Mouse (Mus musculus) ES-E14 (cell line): ENCODE data around the gene Edn3. TPM values are rescaled to one million over a fixed set of nuclear protein-coding genes. Genes with fewer than 3 reads are reported as not detected.

ENCODE experiments used
- DNase-seq: peaks from one replicate; pipeline ENCODE4 v3.0.0-alpha.2; 2013; ENCODE audit warnings: low read depth, low spot score
- H3K27ac ChIP-seq: 2 replicates; pipeline ENCODE4 v1.5.1; 2012; ENCODE audit warnings: low read depth, mild to moderate bottlenecking, low read length, moderate library complexity, mixed read lengths; ENCODE audit not compliant: poor library complexity, insufficient read depth, severe bottlenecking
- H3K36me3 ChIP-seq: 2 replicates; pipeline ENCODE4 v1.6.1; 2012; ENCODE audit warnings: mild to moderate bottlenecking, low read length, moderate library complexity, mixed read lengths; ENCODE audit not compliant: control insufficient read depth, poor library complexity, insufficient read depth, severe bottlenecking
- H3K4me1 ChIP-seq, 2 experiments: fragments of 150-350 bp in 1 of 2; sonication (generic) in 1 of 2; 2 replicates each; pipeline ENCODE4 v1.6.1; 2012; ENCODE audit warnings: low read length in 2 of 2, mild to moderate bottlenecking in 1 of 2, mixed read lengths in 1 of 2; ENCODE audit not compliant: control insufficient read depth in 2 of 2, insufficient read depth in 2 of 2, poor library complexity in 1 of 2
- H3K4me3 ChIP-seq, 2 experiments: fragments of 150-350 bp in 1 of 2; sonication (generic) in 1 of 2; 2 replicates each; pipeline ENCODE4 v1.5.1; 2012; ENCODE audit warnings: low read length in 2 of 2, low read depth in 1 of 2, mild to moderate bottlenecking in 1 of 2, mixed read lengths in 1 of 2; ENCODE audit not compliant: insufficient read depth in 1 of 2, poor library complexity in 1 of 2, severe bottlenecking in 1 of 2
- H3K9ac ChIP-seq: 2 replicates; pipeline ENCODE4 v1.6.1; 2012; ENCODE audit warnings: low read depth, mild to moderate bottlenecking, low read length, mixed read lengths; ENCODE audit not compliant: poor library complexity, insufficient read depth, severe bottlenecking
- H3K9me3 ChIP-seq: fragments of 150-350 bp; sonication (generic); 2 replicates; pipeline ENCODE4 v1.6.1; 2012; ENCODE audit warnings: low read depth, mild to moderate bottlenecking, low read length; ENCODE audit not compliant: control insufficient read depth, insufficient read depth
- CHD2 ChIP-seq: IDR thresholded peaks from 2 replicates; pipeline ENCODE4 v1.6.1; 2014; ENCODE audit warnings: mild to moderate bottlenecking, low read depth, low read length, inconsistent platforms
- HCFC1 ChIP-seq: IDR thresholded peaks from 2 replicates; pipeline ENCODE4 v1.6.1; 2012; ENCODE audit warnings: low read length, inconsistent platforms, borderline replicate concordance; ENCODE audit not compliant: insufficient read depth
- MAFK ChIP-seq: IDR thresholded peaks from 2 replicates; pipeline ENCODE4 v1.6.1; 2014; ENCODE audit warnings: mild to moderate bottlenecking, low read depth, low read length, inconsistent platforms; ENCODE audit not compliant: insufficient read depth
- ZC3H11A ChIP-seq: IDR thresholded peaks from 2 replicates; pipeline ENCODE4 v1.6.1; 2012; ENCODE audit warnings: low read depth, mild to moderate bottlenecking, inconsistent platforms, low read length, borderline replicate concordance
- ZNF384 ChIP-seq: IDR thresholded peaks from 2 replicates; pipeline ENCODE4 v1.6.1; 2012; ENCODE audit warnings: low read depth, low read length, inconsistent platforms
- in situ Hi-C, 2 experiments: fragments of 600-800 bp; cut with MboI; formaldehyde crosslinking; loops; one replicate each; pipeline ENCODE4 v1.15.1; 2025; ENCODE audit warnings: low sequenced_read_pairs in 2 of 2, inconsistent platforms in 1 of 2; ENCODE audit not compliant: unreplicated experiment in 2 of 2
- total RNA-seq: library from RNA; depleted of rRNA; stranded (reverse); fragments of 300-350 nt; gene quantifications from 2 replicates; pipeline ENCODE4 v1.2.3, GENCODE M21; 2012

Edn3 gene
- total RNA-seq, 1 experiment = 0.22 TPM

- Histone ChIP-seq H3K4me1 (no peaks in the 10 kb centered on the region), H3K4me3 (no peak overlapping the region), H3K9ac (no peak overlapping the region), H3K27ac (no peak overlapping the region), H3K36me3 (no peaks in the 10 kb centered on the region), H3K9me3 (no peaks in the 10 kb centered on the region)
- TF ChIP-seq MAFK = no peak
- TF ChIP-seq CHD2 = no peak
- no peak for TF ChIP-seq ZNF384
- no peak for TF ChIP-seq HCFC1
- no peak for TF ChIP-seq ZC3H11A
- in situ Hi-C loops = no loop called here
- no peak for DNase-seq
These were observed 42.0 kb downstream of the Edn3 start for GRCm38 (mm10) chr2:174802453-174802852.

- no peak overlapping the region for H3K4me3 ChIP-seq
These were observed 43.2 kb downstream of the Edn3 start for GRCm38 (mm10) chr2:174803661-174804060.

GRCm38 (mm10) chr2:174807900-174808299 is 47.5 kb downstream of the Edn3 start:
- Histone ChIP-seq H3K4me3 (no peak overlapping the region), H3K9ac (no peak overlapping the region), H3K4me1 (no peaks in the 10 kb centered on the region), H3K36me3 (no peaks in the 10 kb centered on the region), H3K9me3 (no peaks in the 10 kb centered on the region), H3K27ac (no peak overlapping the region)
- in situ Hi-C loops = no loop called here
- TF ChIP-seq HCFC1 (no peak), ZC3H11A (no peak), MAFK (no peak), ZNF384 (no peak)
- no peak for DNase-seq

More at GRCm38 (mm10) chr2:174803661-174804060, 43.2 kb downstream of the Edn3 start:
- in situ Hi-C loops = no loop called here
- no peak overlapping the region for H3K27ac ChIP-seq
- DNase-seq = no peak
- no peak overlapping the region for H3K9ac ChIP-seq
- H3K36me3 ChIP-seq = no peaks in the 10 kb centered on the region
- H3K9me3 ChIP-seq = no peaks in the 10 kb centered on the region
- no peaks in the 10 kb centered on the region for H3K4me1 ChIP-seq
- TF ChIP-seq ZNF384 = no peak
- no peak for TF ChIP-seq HCFC1
- TF ChIP-seq CHD2 = no peak
- no peak for TF ChIP-seq ZC3H11A
- TF ChIP-seq MAFK = no peak

GRCm38 (mm10) chr2:174809296-174809695 is 48.9 kb downstream of the Edn3 start:
- in situ Hi-C loops = no loop called here
- DNase-seq = no peak
- H3K4me3 ChIP-seq = no peak overlapping the region
- TF ChIP-seq ZC3H11A = no peak
- no peak for TF ChIP-seq HCFC1
- no peak for TF ChIP-seq ZNF384
- no peak for TF ChIP-seq MAFK
- TF ChIP-seq CHD2 = no peak
- no peaks in the 10 kb centered on the region for H3K4me1 ChIP-seq
- no peak overlapping the region for H3K9ac ChIP-seq
- H3K36me3 ChIP-seq = no peaks in the 10 kb centered on the region
- H3K9me3 ChIP-seq = no peaks in the 10 kb centered on the region
- H3K27ac ChIP-seq = no peak overlapping the region

GRCm38 (mm10) chr2:174813306-174813705 is 52.9 kb downstream of the Edn3 start:
- Histone ChIP-seq H3K4me1 (no peaks in the 10 kb centered on the region), H3K27ac (no peak overlapping the region), H3K9me3 (no peaks in the 10 kb centered on the region), H3K4me3 (no peak overlapping the region), H3K36me3 (no peaks in the 10 kb centered on the region), H3K9ac (no peak overlapping the region)
- DNase-seq = no peak
- no peak for TF ChIP-seq CHD2
- no peak for TF ChIP-seq ZC3H11A
- no peak for TF ChIP-seq ZNF384
- TF ChIP-seq HCFC1 = no peak
- TF ChIP-seq MAFK = no peak
- in situ Hi-C loops = no loop called here
